Mouse (Mus musculus) stomach, postnatal 0 days (tissue): ENCODE results near the gene Gm9767.

ENCODE experiments used
- CTCF ChIP-seq: IDR thresholded peaks from 2 replicates; pipeline ENCODE4 v1.5.1; 2016; ENCODE audit warnings: antibody characterized with exemption, low read depth, mild to moderate bottlenecking, moderate library complexity
- EP300 ChIP-seq: optimal IDR thresholded peaks from 2 replicates; pipeline ENCODE3; 2016; ENCODE audit warnings: antibody characterized with exemption

- TF ChIP-seq CTCF (peak; percentile 81), EP300 (no peak)
These were observed 577 bp downstream of the Gm9767 start, which contains the start of gene Tmem200a for GRCm38 (mm10) chr10:26078521-26079142.
